Mouse (Mus musculus) testis, postnatal 10 days (tissue): ENCODE data around the gene Olfr676.
"Not testable (repeated sequence)": the region's sequence is repeated elsewhere in the genome, so short reads cannot be mapped to it uniquely, and the experiment has no call there.

Experiments
- DNase-seq: peaks from one replicate; pipeline ENCODE4 v3.0.0; 2021; ENCODE audit warnings: low spot score

The Olfr676 gene

GRCm38 (mm10) chr7:105032398-105032797 is at the start of gene Olfr676:
Olfr676 (plus strand) TSS chr7:105032698.
- no peak for DNase-seq

DNA sequence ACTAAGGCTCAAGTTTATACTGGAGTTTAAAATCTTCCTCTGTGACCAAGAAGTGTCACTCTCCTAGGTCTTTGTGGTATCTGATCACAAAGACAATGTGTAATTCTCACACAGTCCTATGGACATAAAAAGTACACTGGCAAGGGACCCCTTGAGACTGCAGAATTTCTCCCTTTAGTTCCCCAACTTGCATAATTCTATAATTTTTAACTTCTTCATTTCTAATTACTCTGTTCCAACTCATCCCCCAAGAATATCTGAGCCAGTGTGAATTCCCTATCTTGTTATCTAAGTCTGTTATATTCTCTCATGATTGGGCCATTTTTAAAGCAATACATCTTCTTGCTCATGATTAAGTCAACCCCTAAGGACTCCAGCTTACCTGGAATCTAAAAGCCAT is 30.6 kb upstream of the Olfr676 start, which contains the start of gene Olfr672:
Gene Olfr672 (minus strand): TSS at position 101 of the 400 bp plus-strand sequence.
- no peak for DNase-seq

DNA sequence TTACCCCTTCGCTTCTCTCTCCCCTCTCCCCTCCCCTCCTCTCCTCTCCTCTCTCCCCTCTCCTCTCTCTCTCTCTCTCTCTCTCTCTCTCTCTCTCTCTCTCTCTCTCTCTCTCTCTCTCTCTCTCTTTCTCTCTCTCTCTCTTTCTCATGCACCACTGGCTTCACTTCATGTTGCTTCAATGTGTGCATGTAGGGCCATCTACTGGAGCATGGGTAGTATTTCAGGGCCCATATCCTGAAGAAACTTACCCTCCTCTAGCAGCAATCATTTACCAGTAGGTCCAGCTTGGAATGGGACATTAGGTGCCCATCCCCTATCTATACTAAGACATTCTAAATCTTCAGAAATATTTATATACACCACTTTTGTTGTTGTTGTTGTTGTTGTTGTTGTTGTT is 10.0 kb upstream of the Olfr676 start:
- no peak for DNase-seq

DNA sequence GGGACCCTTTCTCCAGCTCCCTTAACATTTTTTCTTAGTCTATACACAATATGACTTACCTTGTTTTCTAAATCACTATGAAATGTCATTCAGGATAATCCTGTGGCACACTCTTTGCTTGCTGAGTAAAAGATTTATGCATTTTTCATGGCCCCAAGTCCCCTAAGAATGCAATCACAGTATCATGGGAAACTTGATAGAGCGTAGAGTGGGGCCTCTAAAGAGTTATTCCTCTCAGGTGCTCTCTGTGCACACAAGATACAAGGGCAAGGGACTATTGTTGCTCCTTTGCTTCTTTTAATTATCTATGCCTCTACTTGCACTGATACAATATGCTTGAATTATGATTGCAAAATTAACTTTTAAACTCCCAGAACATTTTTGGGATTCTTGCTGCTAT is 4.1 kb upstream of the Olfr676 start, which contains the start of gene Olfr675:
Gene Olfr675 (minus strand): TSS at position 101 of the 400 bp plus-strand sequence.
- no peak for DNase-seq

DNA sequence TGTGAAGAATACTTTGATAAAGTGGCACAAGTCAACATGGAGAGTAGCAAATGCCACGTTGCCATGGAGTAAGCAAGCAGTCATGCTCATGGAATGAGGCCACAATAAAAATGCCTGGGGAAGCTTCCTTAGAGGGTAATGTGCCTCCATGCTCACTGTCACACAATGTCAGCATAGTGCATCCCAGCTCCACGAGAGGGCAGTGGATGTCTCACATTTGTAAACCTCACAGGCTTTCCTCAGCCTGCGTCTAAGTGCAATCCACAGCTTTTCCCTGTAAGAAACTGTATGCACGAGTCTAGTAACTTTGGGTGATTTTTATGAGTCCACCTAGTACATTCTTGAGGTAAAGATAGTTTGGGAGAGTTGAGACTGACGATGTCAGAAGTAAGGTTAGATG is 1.3 kb downstream of the Olfr676 start:
- not testable (repeated sequence) for DNase-seq

DNA sequence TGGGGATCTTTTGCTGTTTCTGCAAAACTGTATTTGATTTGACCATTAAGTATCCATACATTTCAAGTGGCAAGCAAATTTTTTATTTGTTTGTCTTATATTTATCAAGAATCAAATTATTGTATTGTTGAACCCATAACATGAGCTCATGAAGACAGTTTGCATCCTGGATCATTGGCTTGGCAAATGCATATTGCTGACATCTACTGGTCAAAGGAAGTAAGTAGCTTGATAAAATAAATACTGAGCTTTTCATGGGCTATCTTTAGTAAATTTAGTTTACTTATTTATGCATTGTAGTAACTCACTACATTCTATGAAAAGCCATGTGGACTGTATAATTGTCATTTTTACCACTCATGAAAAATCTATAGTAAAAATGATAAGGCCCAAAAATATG is 26.5 kb downstream of the Olfr676 start:
- no peak for DNase-seq

DNA sequence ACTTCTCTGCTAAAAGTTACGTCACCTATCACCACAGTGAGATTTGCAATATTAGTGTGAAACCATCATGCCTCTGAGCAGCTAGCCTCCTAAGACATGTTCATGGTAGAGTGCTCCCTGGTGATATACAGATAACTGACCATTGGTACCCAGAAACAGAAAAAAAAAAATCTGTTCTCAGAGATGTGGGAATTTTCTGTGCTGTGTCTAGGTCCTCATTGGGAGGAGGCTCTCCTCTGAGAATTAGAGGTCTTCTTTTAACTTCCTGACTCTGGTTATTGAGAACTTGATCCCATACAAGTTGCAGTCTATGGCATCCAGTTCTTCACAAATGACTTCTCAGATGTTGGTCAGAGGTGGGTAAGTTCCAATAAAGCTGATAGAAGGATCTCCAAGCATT is 31.7 kb downstream of the Olfr676 start, which contains the start of gene Olfr678:
Gene Olfr678 (plus strand): TSS at position 301 of the 400 bp plus-strand sequence.
- no peak for DNase-seq

DNA sequence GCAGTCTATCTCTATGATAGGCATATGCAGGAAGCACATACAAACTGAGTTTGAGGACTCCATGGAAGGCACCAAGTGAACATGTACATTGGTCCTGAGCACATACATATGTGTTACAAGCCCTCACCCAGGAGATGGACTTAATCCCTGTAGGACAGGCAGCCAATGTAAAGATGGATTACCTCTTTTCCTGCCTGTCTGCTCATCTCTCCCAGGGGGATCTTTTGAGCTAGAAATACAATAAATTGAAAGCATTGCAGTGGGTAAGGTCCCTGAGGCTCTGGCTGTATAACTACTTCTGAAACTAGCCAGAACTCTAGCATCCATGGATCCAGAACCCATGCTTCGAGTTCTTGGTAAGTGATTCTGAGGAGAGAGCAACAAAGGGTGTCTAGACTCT is 48.4 kb downstream of the Olfr676 start, which contains the start of gene Olfr679:
Gene Olfr679 (plus strand): TSS at position 301 of the 400 bp plus-strand sequence.
- no peak for DNase-seq
